Mouse (Mus musculus) thymus, postnatal 10 days (tissue): ENCODE data around the gene Gm6034.
A peak's percentile ranks its signal among the peaks of the same experiment; 100 is the strongest.
"Not testable (repeated sequence)": the region's sequence is repeated elsewhere in the genome, so short reads cannot be mapped to it uniquely, and the experiment has no call there.

ENCODE experiments used
- DNase-seq, 2 experiments: peaks; one replicate each; pipeline ENCODE4 v3.0.0; 2021; ENCODE audit warnings: low spot score in 2 of 2

Gene Gm6034

GRCm38 (mm10) chr17:36042610-36043169, at the start of gene Gm6034, which contains the start of gene H2-T22:
Gm6034 (plus strand) TSS chr17:36042961.
H2-T22 (minus strand) TSS chr17:36042747.
- peak; percentile 79 to 84 for DNase-seq

GRCm38 (mm10) chr17:35993675-35994074, 49.1 kb upstream of the Gm6034 start:
- peak; percentile 60 to 88 for DNase-seq

GRCm38 (mm10) chr17:35994175-35994878, 48.4 kb upstream of the Gm6034 start:
- peak; percentile 67 to 71 for DNase-seq

- DNase-seq: no peak
These were observed 47.9 kb upstream of the Gm6034 start for GRCm38 (mm10) chr17:35994879-35995240.

- DNase-seq: peak; percentile 98 to 100
These were observed 45.8 kb upstream of the Gm6034 start for GRCm38 (mm10) chr17:35996949-35997348.

- peak; percentile 39 to 50 for DNase-seq
These were observed 44.8 kb upstream of the Gm6034 start for GRCm38 (mm10) chr17:35997713-35998510.

- DNase-seq: peak in 1 of 2 experiments; percentile 34
These were observed 44.0 kb upstream of the Gm6034 start for GRCm38 (mm10) chr17:35998545-35999305.

- peak; percentile 81 to 84 for DNase-seq
These were observed 43.4 kb upstream of the Gm6034 start for GRCm38 (mm10) chr17:35999356-35999755.

GRCm38 (mm10) chr17:36000349-36000748, 42.4 kb upstream of the Gm6034 start:
- DNase-seq: no peak

- no peak for DNase-seq
These were observed 41.5 kb upstream of the Gm6034 start for GRCm38 (mm10) chr17:36001121-36001897.

GRCm38 (mm10) chr17:36001966-36002365, 40.8 kb upstream of the Gm6034 start:
- no peak for DNase-seq

- no peak for DNase-seq
These were observed 39.4 kb upstream of the Gm6034 start for GRCm38 (mm10) chr17:36003331-36003730.

- DNase-seq: not testable (repeated sequence)
These were observed 38.4 kb upstream of the Gm6034 start for GRCm38 (mm10) chr17:36004409-36004808.

GRCm38 (mm10) chr17:36014977-36015376, 27.8 kb upstream of the Gm6034 start:
- no peak for DNase-seq

- no peak for DNase-seq
These were observed 25.7 kb upstream of the Gm6034 start for GRCm38 (mm10) chr17:36017046-36017445.

- DNase-seq: no peak
These were observed 23.8 kb upstream of the Gm6034 start for GRCm38 (mm10) chr17:36018979-36019378.

GRCm38 (mm10) chr17:36019519-36019918, 23.2 kb upstream of the Gm6034 start:
- no peak for DNase-seq

- peak; percentile 71 to 75 for DNase-seq
These were observed 22.3 kb upstream of the Gm6034 start, which contains the start of gene H2-T24 for GRCm38 (mm10) chr17:36020191-36021073. H2-T24 (minus strand) TSS chr17:36020560.

GRCm38 (mm10) chr17:36021309-36021708, 21.5 kb upstream of the Gm6034 start:
- DNase-seq: no peak

- DNase-seq: no peak
These were observed 20.7 kb upstream of the Gm6034 start for GRCm38 (mm10) chr17:36022098-36022497.
